Mouse (Mus musculus) midbrain, embryonic 14.5 days (tissue): ENCODE data around the gene Tmprss3. TPM values are rescaled to one million over a fixed set of nuclear protein-coding genes. Genes with fewer than 3 reads are reported as not detected.
A peak's percentile ranks its signal among the peaks of the same experiment; 100 is the strongest.

Source experiments
- ATAC-seq: fragments of 200-750 bp; cut with Nextera tagmentation; 2 replicates; pipeline ENCODE4 v1.8.0; 2017; ENCODE audit warnings: moderate number of reproducible peaks, moderate library complexity; ENCODE audit not compliant: low FRiP score, low TSS enrichment
- DNase-seq: peaks from one replicate; pipeline ENCODE4 v3.0.0-alpha.2; 2015
- H3K27ac ChIP-seq: fragments of 300-500 bp; sonication (generic); replicated peaks from 2 replicates; pipeline ENCODE4 v1.5.1; 2014; ENCODE audit warnings: mild to moderate bottlenecking, low read depth, low read length, moderate library complexity
- H3K27me3 ChIP-seq: fragments of 300-500 bp; sonication (generic); 2 replicates; pipeline ENCODE4 v1.6.1; 2014; ENCODE audit warnings: low read length, control low read depth, mixed read lengths; ENCODE audit not compliant: control insufficient read depth, insufficient read depth
- H3K36me3 ChIP-seq: fragments of 300-500 bp; sonication (generic); 2 replicates; pipeline ENCODE4 v1.6.1; 2014; ENCODE audit warnings: low read length, control low read depth; ENCODE audit not compliant: control insufficient read depth, insufficient read depth
- H3K4me1 ChIP-seq: fragments of 300-500 bp; sonication (generic); 2 replicates; pipeline ENCODE4 v1.6.1; 2014; ENCODE audit warnings: mild to moderate bottlenecking, antibody characterized with exemption, low read length, control low read depth; ENCODE audit not compliant: control insufficient read depth, insufficient read depth
- H3K4me2 ChIP-seq: fragments of 300-500 bp; sonication (generic); 2 replicates; pipeline ENCODE4 v1.6.1; 2014; ENCODE audit warnings: mild to moderate bottlenecking, low read length, moderate library complexity
- H3K4me3 ChIP-seq: fragments of 300-500 bp; sonication (generic); replicated peaks from 2 replicates; pipeline ENCODE4 v1.5.1; 2014; ENCODE audit warnings: low read depth, low read length
- H3K9ac ChIP-seq: fragments of 300-500 bp; sonication (generic); replicated peaks from 2 replicates; pipeline ENCODE4 v1.6.1; 2014; ENCODE audit warnings: mild to moderate bottlenecking, low read length, moderate library complexity
- H3K9me3 ChIP-seq: fragments of 300-500 bp; sonication (generic); 2 replicates; pipeline ENCODE4 v1.6.1; 2016; ENCODE audit warnings: low read length, control low read depth, mixed read lengths; ENCODE audit not compliant: control insufficient read depth
- WGBS: fragments of 180-500 bp; shearing (Covaris S2); extraction: QIAGEN DNeasy Blood & Tissue Kit; methylation state at CpG from one replicate; pipeline ENCODE4 v1.1.7; 2014; 5-methylcytosine and 5-hydroxymethylcytosine counted together
- polyA plus RNA-seq: library from polyadenylated mRNA; unstranded; fragments of >200 nt; fragmentation: Nextera tagmentation; extraction: Ambion mirVana; gene quantifications from 2 replicates; pipeline ENCODE4 v1.2.1, GENCODE M21; 2014

Gene Tmprss3
- polyA plus RNA-seq, 1 experiment from 2014 or later = not detected

DNA sequence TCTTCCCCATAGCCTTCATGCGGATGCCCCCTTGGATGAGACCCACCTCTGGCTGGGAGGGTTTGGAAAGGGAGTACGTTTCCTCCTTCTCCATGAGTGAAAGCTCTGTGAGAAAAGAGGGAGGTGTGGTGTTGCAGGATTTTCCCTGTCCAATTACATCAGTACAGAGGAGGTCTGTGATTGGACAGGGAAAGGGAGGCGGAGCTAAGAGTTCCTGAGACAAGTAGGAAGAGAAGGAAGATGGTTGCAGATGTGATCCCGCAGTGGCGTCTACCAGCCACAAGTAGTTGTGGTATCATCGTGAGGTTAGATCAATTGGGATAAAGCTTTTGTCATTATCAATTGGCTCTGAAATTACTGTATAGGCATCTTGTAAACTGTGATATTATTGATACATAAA, 40.9 kb downstream of the Tmprss3 start:
- ATAC-seq (no peak), DNase-seq (no peak)
- H3K9ac ChIP-seq = no peak overlapping the region

GRCm38 (mm10) chr17:31153785-31154184, 45.0 kb downstream of the Tmprss3 start:
- no peak overlapping the region for H3K27ac ChIP-seq
- H3K4me3 ChIP-seq = no peak overlapping the region
- H3K27me3 ChIP-seq = no peaks in the 10 kb centered on the region
- no peaks in the 10 kb centered on the region for H3K36me3 ChIP-seq
- ATAC-seq = no peak
- no peaks in the 10 kb centered on the region for H3K4me1 ChIP-seq
- WGBS = 84% methylated on average over 8 of the region's 8 CpGs
- H3K9me3 ChIP-seq = peaks cover 3% of the 10 kb centered on the region; the same call in 1 of the 2 replicates
- DNase-seq = no peak
- H3K9ac ChIP-seq = no peak overlapping the region
- no peak overlapping the region for H3K4me2 ChIP-seq

More for the DNA sequence above, 40.9 kb downstream of the Tmprss3 start:
- H3K9me3 ChIP-seq = no peaks in the 10 kb centered on the region
- H3K4me2 ChIP-seq = no peak overlapping the region
- no peak overlapping the region for H3K4me3 ChIP-seq
- WGBS = 86% methylated on average over 6 of the region's 6 CpGs
- H3K27me3 ChIP-seq = no peaks in the 10 kb centered on the region
- no peaks in the 10 kb centered on the region for H3K36me3 ChIP-seq
- H3K4me1 ChIP-seq = no peaks in the 10 kb centered on the region
- H3K27ac ChIP-seq = no peak overlapping the region

GRCm38 (mm10) chr17:31152966-31153499, 45.7 kb downstream of the Tmprss3 start:
- H3K9me3 ChIP-seq = peaks cover 3% of the 10 kb centered on the region; the same call in 1 of the 2 replicates
- ATAC-seq (no peak), DNase-seq (no peak)
- no peaks in the 10 kb centered on the region for H3K4me1 ChIP-seq
- WGBS = 87% methylated on average over 9 of the region's 9 CpGs
- no peaks in the 10 kb centered on the region for H3K36me3 ChIP-seq
- no peaks in the 10 kb centered on the region for H3K27me3 ChIP-seq
- no peak overlapping the region for H3K4me2 ChIP-seq
- H3K27ac ChIP-seq = no peak overlapping the region
- H3K9ac ChIP-seq = no peak overlapping the region
- H3K4me3 ChIP-seq = no peak overlapping the region

- no peaks in the 10 kb centered on the region for H3K4me1 ChIP-seq
- H3K27me3 ChIP-seq = no peaks in the 10 kb centered on the region
- no peak overlapping the region for H3K27ac ChIP-seq
- ATAC-seq (no peak), DNase-seq (no peak)
- H3K36me3 ChIP-seq = no peaks in the 10 kb centered on the region
- peaks cover 3% of the 10 kb centered on the region; the same call in 1 of the 2 replicates for H3K9me3 ChIP-seq
- H3K9ac ChIP-seq = no peak overlapping the region
- no peak overlapping the region for H3K4me2 ChIP-seq
- WGBS = 31% methylated on average over 5 of the region's 5 CpGs
- no peak overlapping the region for H3K4me3 ChIP-seq
Measured at GRCm38 (mm10) chr17:31152512-31152911, 46.3 kb downstream of the Tmprss3 start.

DNA sequence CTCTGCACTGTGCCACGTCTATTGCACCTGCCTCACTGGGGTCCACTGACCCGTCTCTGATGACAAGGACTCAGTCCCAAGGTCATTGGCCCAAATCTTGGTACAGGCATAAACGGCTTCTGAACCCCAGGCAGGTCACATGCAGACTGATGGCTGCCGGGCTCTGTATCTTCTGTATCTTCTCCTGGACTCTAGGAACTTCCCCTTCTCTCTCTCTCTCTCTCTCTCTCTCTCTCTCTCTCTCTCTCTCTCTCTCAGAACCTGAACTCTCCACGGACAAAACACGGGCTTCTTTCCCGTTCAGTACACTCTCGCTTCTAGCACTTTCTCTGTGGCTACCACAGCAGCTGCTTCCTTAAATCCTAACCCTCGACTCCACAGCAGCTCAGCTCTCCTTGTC, 52.8 kb downstream of the Tmprss3 start:
- Histone ChIP-seq H3K27me3 (no peaks in the 10 kb centered on the region), H3K4me3 (no peak overlapping the region), H3K27ac (no peak overlapping the region), H3K9me3 (peaks cover 3% of the 10 kb centered on the region; the same call in 1 of the 2 replicates), H3K4me2 (no peak overlapping the region), H3K36me3 (no peaks in the 10 kb centered on the region), H3K4me1 (no peaks in the 10 kb centered on the region), H3K9ac (no peak overlapping the region)
- no peak for ATAC-seq
- no peak for DNase-seq
- 86% methylated on average over 9 of the region's 9 CpGs for WGBS

GRCm38 (mm10) chr17:31144040-31145037, 54.4 kb downstream of the Tmprss3 start, which contains the start of gene Tff2:
Gene Tff2, minus strand, starts transcription at chr17:31144282.
- DNase-seq = peak; percentile 56
- Histone ChIP-seq H3K9me3 (peaks cover 3% of the 10 kb centered on the region; the same call in 1 of the 2 replicates), H3K27ac (no peak within 1 kb of the TSS), H3K36me3 (no peaks in the 10 kb centered on the region), H3K27me3 (no peaks in the 10 kb centered on the region), H3K4me3 (no peak within 1 kb of the TSS), H3K4me2 (no peak within 1 kb of the TSS), H3K4me1 (no peaks in the 10 kb centered on the region), H3K9ac (no peak within 1 kb of the TSS)
- no peak for ATAC-seq
- 70% methylated on average over 15 of the region's 15 CpGs for WGBS

DNA sequence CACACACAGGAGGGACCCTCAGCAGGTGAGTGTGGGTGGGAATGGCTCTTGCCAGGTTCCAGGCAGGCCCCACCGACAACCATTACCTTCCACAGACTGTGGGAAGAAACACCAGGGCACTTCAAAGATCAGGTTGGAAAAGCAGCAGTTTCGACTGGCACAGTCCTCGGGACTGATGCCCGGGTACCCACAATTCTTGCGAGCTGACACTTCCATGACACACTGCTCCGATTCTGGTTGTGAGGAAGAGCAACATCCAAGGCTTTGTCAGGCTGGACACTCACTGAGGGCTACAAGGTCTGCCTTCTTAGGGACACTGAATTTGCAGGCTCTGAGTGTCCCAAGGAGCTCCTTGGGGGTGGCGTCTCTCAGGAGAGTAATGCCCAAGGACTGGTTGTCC, 56.7 kb downstream of the Tmprss3 start:
- ATAC-seq (no peak), DNase-seq (no peak)
- H3K27ac ChIP-seq = no peak overlapping the region
- no peak overlapping the region for H3K4me3 ChIP-seq
- no peaks in the 10 kb centered on the region for H3K27me3 ChIP-seq
- WGBS = 91% methylated on average over 7 of the region's 7 CpGs
- no peak overlapping the region for H3K4me2 ChIP-seq
- H3K9ac ChIP-seq = no peak overlapping the region
- H3K36me3 ChIP-seq = no peaks in the 10 kb centered on the region
- no peaks in the 10 kb centered on the region for H3K4me1 ChIP-seq
- no peaks in the 10 kb centered on the region for H3K9me3 ChIP-seq

- H3K9me3 ChIP-seq = no peaks in the 10 kb centered on the region
- no peak overlapping the region for H3K9ac ChIP-seq
- no peak overlapping the region for H3K4me2 ChIP-seq
- no peaks in the 10 kb centered on the region for H3K4me1 ChIP-seq
- H3K36me3 ChIP-seq = no peaks in the 10 kb centered on the region
- no peaks in the 10 kb centered on the region for H3K27me3 ChIP-seq
- no peak overlapping the region for H3K4me3 ChIP-seq
- no peak for ATAC-seq
- DNase-seq = peak; percentile 86
- WGBS = 27% methylated on average over 5 of the region's 5 CpGs
- H3K27ac ChIP-seq = no peak overlapping the region
Measured at GRCm38 (mm10) chr17:31138398-31138797, 60.4 kb downstream of the Tmprss3 start.
